Mouse (Mus musculus): ENCODE results near the gene Sertad2.

Gene Sertad2

DNA sequence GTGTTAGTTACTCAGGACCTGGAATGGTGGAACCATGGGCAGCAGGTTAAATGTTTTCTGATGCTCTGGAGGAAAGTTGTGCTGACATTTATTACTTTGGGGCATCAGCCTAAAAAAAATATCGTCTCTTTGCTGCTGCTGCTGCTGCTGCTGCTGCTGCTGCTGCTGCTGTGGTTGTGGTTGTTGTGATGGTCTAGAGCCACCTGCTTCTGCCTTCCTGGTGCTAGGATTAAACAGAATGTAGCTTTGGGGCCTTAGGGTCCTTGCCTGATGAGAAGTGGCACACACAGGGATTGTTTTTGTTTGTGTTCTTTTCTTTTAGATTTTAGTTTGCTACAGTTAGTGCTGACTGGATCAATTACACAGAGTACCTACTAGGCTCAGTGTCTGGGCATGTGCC, 101.1 kb downstream of the Sertad2 start:
- DNase-seq (ENCODE audit: low spot score in 2 of 2): no peak

DNA sequence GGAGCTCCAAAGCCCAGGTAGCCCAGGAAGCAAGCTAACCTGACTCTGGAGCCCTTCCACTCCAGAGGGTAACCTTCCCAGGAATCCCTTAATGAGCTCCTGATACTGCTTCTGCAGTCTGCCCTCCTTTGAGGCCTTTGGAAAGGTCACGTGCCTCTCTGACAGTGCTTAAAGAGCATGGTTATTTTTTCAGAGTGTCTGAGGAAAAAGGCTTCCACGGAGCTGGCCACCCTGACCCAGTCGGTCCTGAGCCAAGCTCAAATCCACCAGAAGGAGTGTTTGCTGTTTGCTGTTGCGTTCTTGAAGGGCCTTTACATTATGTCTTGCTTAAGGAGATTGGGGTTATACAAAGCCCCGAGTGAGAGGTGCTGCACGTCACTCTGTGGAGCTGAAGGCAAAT, 101.8 kb downstream of the Sertad2 start:
- DNase-seq (ENCODE audit: low spot score in 2 of 2): no peak

DNA sequence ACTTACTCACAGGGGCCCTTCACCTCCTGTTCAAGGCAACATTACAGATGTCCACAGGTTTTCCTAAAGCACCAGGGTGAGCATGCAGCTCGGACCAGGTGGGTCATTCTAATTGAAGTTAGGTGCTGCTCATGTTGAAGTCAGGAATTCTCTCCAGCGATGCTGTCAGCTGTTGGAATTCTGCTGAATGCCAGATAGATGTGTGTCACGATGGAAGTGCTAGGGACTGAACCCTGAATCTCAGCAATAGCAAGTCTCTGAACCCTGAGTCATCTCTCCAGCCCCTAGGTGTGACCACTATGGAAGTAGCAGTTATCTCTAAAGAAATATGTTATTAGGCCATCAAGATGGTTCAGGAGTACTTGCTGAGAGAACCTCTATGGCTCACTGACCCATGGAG, 102.5 kb downstream of the Sertad2 start:
- no peak for DNase-seq (ENCODE audit: low spot score in 2 of 2)

DNA sequence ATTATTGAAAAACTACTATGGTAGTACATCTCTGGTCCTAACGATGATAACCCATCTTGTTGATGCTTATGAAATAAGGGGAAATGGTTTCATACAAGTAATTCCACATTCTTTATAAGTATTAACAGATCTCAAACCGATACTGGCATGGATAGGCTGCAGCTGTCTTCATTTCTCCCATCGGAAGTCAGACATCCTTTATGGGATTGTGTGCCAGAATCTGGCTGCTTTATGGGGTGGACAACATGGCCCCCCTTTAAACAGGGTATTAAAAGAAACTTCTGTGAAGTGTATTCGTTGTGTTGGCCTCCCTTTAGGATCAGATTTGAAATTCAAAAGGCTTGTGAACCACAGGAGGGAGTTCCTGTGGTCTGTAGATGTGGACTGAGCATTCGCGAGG, 103.1 kb downstream of the Sertad2 start:
- DNase-seq (ENCODE audit: low spot score in 2 of 2): no peak

DNA sequence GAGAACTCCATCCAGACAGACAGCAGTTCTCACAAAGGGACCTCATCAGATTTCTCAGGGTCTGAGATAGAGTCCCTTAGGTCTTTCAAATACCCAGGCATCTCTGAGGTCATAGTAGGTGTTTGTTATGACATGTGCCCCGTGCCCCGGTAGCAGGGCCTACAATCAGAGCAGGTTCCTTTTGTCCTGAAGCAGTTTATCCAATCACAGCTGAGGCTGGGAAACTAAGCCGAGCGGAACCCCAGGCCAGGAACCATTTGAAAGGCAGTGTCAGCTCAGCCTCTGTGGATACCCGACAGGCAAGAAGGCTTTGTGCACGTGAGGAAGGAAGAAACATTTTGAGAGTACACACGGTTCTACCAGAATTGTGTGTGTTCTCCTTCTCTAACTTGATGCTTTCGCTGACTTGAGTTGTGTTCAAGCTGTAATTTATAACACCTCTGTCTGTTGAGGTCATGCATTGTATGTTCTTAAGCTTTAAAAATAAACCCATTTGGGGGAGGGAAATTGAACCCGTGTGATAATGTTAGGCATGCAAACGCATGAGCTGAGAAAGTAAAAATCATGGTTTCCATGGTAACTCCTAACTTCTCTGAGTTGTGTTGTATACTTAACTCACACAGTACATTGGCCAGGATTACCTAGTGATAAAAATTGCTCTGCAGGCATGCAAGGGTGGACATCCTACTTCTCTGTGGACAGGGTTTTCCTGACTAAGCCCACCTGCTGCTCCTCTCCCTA, 104.1 kb downstream of the Sertad2 start:
- no peak for DNase-seq (ENCODE audit: low spot score in 2 of 2)

DNA sequence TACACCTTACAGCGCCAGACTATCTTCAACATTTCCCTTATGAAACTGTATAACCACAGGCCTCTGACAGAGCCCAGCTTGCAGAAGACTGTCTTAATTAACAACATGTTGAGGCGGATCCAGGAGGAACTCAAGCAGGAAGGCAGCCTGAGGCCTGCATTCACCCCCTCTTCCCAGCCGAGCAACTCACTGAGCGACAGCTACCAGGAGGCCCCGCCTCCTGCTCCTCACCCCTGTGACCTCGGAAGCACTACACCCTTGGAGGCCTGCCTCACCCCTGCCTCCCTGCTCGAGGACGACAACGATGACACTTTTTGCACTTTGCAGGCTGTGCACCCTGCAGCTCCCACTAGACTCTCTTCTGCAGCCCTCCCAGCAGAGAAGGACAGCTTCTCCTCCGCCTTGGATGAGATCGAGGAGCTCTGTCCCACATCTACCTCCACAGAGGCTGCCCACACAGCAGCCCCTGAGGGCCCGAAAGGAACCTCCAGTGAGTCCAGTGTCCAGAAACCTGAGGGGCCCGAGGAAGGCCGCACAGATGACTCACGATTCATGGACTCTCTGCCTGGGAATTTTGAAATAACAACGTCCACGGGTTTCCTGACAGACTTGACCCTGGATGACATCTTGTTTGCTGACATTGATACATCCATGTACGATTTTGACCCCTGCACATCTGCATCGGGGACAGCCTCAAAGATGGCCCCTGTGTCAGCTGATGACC, 105.0 kb downstream of the Sertad2 start:
- DNase-seq (ENCODE audit: low spot score in 2 of 2): no peak

DNA sequence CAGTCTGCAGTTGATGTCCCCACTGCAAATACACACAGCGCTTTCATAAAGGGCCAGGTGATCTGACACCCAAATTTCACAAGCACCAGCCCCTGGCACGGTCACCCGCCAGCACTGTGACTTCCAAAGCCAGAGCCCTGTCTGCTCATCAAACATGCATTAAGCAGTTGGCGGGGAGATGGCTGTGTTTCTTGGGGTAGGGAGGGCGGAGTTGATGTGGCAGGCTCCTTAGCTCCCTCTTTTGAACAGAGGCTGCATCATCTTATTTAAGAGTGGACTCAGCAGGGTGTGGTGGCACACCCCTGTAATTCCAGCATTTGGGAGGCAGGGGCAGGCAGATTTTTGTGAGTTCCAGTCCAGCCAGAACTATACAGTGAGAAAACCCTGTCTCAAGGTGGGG, 106.4 kb downstream of the Sertad2 start:
- DNase-seq (ENCODE audit: low spot score in 2 of 2): no peak

DNA sequence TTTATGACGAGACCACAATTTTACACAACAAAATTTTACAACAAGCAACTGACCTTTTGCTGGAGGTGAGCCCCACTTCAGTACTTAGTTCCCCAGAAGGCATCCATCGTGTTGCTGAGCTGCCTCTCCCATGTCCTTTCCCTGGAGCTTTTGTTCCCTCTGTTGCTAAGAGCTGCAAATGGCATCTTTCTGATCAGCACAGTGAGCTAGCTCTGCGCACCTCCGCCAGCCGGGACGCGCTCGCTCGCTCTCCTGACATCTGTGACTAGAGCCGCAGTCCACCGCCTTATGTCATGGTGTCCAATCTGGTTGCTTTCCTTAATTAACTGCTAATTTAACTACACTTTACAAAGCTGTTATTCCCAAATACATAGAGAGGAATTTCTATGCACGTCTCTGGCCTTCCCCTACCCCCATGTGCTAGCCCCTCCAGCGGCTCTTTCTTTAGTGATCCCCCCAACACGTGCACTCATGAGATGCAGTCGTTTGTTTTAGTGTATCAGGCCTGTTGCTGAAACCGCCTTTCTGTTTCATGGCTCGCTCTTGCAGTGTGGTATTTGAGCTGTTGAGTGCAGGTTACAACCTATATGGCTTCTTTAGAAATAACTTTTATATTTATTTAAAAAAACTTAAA, 107.1 kb downstream of the Sertad2 start:
- no peak for DNase-seq (ENCODE audit: low spot score in 2 of 2)

DNA sequence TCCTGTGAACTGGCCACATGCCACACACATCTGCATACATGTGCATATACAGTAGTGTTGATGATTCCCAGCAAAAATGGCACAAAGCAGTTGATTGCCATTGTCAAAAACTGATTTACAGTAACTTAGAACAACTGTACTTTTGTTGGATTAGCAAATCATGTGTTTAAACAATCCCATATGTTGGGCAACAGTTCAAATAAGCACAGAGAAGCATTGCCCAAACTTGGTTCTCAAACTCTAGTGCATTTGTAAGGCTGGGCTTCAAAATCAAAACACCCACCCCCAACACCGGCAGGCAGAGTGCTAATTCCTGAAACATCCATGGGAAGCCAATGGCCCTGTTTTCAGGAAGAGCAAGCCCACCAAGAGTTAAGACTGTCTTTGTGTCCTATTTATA, 108.1 kb downstream of the Sertad2 start:
- no peak for DNase-seq (ENCODE audit: low spot score in 2 of 2)

DNA sequence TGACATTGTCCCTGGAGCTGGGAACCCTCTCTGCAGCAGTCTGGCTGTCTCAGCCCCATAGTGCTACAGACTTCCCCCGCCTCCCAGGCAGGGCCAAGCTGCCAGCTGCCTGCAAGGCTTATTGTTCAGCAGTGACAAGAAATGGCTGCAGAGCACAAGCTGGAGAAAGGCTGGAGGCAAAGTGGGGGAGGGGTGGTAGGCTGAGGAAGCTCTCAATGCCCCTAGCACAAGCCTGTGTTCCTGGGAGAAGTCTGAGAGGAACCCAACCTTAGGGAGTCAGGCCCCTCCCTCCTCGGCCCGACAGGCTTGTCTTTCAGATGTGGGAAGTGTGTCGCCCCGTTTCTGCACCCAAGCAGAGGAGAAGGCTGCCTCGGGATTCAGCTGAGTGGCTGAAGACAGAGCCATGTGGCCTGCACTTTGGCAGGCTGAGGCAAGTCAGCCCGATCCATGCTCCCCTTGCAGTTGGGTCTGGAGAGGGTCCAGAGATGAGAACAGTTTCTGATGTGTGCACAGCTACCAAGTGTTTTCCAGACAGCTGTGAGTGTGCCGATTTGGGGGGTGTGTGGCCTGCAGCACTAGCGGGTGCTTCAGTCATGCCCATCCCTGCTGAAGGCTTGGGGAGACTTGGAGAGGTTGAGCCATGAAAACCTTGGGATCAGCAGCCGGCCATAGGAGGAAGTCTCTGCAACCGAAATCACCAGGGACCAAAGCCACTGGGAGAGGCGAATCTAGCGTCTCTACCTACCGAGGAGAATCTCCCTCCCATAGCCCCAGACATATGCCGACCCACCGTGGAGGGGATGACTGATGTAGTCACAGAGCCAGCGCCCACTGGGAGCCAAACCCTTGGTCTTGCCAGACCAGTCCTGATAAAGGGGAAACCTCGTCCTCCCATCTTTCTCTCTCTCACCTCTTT, 113.0 kb downstream of the Sertad2 start:
- DNase-seq (ENCODE audit: low spot score in 2 of 2): no peak

DNA sequence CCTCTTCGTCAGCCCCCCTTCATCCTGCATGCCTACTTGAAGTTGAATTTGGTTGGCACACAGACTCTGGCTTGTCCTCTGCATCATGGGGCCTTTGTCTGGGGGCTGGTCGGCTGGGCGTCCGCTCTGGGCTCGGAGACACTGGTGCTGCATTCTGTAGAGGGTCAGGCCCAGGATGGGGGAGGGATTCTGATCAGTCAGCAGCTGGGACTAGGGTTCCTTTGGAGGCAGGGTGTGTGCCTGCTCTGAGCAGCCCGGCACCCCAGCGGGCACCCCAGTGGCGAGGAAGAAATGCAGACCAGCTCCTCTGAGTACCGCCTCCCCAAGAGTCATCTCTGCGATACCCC, 113.6 kb downstream of the Sertad2 start:
- DNase-seq (ENCODE audit: low spot score in 2 of 2): peak in 1 of 2 experiments; percentile 8

DNA sequence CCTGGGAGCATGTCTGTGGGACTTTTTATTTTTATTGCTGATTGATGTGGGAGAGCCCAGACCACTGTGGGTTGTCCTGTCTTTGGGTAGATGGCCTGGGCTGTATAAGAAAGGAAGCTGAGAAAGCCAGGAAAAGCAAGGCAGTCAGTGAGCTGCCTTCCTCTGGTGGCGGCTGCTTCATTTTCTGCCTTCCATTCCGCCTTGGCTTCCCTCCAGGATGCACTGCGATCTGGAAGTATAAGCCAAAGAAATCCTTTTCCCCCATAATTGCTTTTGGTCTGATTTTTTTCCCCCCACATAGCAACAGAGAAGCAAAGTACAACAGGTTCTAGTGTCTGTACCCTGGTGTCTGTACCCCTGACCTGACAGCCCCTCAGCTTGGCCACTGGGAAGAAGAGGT, 116.0 kb downstream of the Sertad2 start:
- no peak for DNase-seq (ENCODE audit: low spot score in 2 of 2)

DNA sequence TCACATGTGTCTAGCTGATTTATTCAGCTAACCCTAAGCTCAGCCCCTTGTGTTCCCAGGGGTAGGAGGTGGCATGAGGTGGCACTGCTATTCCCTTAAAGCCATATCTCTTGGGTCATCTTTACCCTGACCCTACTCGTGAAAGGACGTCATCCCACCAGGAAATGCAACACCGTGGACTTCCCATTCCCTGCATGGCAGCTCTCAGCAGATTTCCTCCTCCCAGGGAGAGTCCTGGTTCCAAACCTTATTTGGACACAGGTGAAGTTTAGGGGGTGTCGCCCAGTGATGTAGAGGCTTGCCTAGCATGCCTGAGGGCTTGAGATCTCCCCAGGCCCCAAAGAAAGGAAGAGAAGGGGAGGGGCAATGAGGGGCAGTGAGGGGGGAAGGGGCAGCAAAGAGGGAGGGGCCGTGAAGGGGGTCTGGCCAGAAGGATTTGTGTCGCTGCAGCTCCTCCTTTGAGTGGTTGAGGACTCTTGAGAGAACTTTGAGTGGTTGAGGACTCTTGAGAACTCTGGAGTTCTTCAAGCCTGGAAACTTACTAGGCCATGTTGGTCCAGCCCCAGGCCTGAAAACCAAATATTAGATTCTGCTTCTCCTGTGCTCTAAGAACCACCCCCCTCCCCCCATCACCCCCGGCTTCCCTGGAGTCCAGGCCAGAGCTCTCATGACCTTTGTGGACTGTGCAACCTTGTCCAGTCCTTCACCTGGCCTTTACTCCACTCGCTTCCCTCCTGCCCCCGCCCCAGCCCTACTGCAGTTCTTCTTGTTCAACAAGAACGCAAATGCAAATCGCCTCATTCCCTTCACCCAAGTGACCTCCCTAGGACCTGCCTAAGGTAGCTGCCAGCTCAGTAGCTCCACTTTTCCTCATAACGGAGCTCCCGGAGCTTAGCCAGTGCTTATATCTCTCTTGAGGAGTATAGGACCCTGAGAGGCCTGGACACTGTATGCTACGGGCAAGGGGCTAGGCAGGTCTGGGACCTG, 117.4 kb downstream of the Sertad2 start:
- no peak for DNase-seq (ENCODE audit: low spot score in 2 of 2)

DNA sequence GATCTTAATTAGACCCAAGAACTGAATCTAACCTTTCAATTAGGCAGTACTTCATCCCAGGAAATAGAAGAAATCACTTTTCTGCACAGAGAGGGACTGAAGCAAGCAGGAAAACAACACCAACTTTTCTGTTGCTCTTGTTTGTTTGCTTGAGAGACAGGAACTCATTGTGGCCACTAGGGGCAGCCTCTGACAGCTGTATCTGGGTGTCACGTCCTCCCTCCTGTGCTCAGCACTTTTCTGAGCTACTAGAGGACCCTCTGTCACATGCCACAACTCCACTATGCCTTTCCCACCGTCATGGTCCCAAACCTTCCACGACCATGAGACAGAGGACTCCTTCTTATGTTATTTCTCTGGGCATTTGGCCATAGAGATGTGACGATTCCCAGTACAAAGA, 118.6 kb downstream of the Sertad2 start:
- peak; percentile 30 to 49 for DNase-seq (ENCODE audit: low spot score in 2 of 2)

DNA sequence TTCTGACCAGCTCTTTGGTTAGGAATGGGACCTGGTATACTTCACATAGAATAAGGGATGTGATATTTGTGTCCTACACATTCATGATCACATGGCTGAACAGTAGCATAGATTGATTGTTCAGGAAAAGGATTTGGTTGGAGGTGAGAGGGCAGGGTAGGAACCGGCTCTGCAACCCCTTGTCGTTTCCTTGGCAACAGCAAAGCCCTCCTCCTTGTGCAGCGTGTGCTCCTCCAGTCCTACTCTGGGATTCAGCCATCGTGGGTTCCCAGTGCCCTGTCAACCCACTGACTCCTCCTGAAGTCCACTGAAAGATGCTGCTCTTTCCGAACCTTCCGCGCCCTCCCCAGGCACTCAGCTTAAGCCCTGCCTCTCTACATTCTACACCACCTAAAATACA, 119.8 kb downstream of the Sertad2 start:
- DNase-seq (ENCODE audit: low spot score in 2 of 2): no peak

DNA sequence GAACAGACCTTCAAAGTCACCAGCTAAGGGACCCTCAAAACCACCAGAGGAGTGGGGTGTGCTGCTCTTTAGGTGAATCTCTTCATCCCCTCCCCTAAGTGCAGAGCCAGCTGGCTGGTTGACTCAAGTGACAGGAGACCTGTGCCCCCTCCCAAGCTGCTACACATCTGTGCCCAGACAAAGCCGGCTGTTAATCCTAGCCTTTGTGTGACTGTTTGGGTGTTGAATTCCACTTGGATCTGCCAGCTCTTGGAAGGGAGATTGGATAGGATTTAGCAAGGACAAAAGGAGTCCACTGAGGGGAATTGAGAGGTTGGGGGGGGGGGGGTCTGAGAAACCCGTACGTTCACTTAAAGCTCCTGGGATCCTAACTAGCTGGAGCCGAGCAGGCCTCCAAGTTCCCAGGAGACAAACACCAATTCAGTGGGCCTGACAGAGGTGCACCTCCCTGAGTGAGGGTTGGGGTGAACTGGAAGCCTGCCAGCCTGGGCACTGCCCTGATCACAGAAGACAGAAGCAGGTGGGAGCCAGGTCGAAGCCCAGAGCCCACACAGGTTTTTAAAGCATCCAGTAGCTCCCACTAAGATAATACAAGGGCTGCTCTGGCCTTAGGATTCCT, 120.6 kb downstream of the Sertad2 start:
- DNase-seq (ENCODE audit: low spot score in 2 of 2): no peak

DNA sequence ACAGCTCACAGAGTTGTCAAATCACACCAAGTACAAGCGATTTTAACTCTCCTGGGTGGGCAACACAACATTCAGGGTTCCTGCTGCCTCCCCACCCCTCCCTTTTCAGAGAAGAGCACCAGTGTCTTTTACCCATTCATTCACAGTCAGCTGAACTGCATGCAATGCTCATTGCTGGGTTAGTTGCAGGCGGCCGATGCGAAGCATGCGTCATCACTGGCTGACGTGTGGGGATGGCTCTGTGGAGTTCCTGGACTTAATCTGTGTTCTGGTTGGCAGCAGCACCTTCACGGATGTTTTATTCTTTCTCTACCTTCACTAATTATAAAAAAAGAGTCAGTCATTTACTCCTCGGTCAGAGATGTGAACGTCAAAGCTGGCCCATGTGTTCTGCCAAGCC, 121.8 kb downstream of the Sertad2 start:
- DNase-seq (ENCODE audit: low spot score in 2 of 2): no peak

DNA sequence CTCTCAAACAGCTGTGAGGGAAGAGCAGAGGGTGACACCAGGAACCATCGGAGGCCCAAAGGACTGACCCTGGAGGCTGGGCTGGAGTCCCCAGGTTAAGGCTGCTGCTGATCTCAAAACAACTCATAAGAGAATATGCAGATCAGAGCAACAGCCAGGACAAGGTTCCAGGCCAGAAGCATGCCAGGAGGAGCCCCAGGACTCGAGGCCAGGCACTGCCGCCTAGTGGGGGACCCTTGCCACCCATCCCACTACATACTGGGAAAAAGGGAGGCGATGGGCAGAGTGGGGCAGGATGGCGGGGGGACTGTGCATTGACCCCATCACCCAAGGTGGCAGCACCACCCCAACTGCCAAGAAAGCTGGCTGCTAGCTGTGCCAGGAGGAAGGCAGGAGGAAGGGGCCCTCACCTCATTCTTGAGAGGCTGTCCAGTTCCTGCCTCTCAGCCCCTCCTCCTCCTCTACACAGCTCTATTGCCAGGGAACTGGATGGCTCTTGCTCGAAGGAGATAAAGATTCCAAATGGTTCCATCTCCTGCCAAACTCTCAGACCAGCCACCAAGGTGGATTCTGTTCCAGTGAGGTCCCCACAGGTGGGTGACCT, 128.8 kb downstream of the Sertad2 start:
- no peak for DNase-seq (ENCODE audit: low spot score in 2 of 2)

DNA sequence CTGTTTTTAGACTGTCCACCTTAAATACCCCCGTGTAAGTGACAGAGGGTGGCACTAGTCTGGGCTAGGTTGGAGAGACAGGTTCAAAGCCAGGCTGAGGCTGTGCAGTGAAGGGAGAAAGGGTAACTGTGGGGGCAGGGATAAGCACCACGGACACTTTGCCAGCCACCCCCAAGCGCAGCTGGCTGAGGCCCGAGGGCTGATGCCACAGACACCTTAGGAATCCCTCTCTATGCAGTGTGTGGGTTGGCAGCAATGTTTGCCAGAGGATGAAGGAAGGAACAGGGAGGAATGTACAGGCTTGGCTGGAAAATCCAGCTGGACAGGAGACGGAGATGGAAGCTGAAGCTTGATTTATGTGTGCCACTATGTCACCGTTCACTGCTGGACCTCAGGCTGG, 129.5 kb downstream of the Sertad2 start:
- DNase-seq (ENCODE audit: low spot score in 2 of 2): no peak

DNA sequence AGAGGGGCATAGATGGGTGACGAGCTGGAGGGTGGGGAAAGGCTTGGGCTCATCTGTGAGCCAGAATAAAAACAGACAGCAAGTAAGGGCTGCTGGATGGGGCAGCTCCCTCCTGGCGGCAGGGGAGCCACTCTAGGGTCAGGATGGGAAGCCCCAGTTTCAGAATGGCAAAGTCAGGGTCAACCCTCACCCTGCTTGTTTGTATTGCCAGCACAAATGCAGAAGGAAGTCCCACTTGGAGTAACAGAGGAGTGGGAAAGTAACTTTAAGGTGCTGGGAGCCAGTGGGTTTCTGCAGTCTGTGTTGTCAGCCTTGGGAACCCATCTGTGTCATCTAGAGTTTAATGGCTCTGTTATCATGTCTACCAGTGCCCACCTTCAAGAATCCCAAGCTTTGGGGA, 136.3 kb downstream of the Sertad2 start:
- no peak for DNase-seq (ENCODE audit: low spot score in 2 of 2)
